10 mouse cellular contexts compared by ENCODE assay signal in the genomic region with DNA sequence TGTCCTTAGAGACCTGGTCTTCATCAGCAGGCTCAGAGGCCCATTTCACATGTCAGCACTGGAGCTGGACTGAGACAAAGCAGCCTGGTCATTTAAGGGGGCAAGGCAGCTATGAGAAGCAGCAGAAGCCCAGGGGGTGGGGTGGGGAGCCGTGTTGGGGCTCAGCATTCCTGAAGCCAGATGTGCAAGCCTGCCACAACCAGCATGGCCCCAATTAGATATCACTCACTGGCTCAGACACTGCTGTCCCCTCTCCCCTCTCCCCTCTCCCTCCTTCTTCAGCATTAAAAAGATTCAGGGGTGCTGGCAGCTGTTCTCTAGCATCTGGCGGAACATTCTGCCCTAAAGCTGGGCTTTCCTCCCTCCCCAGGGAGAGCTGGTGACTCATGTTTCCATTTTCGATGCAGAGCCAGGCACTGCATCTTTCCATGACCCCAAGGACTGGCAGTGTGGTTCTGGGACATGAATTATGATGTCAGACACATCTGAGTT. TPM values are rescaled to one million over a fixed set of nuclear protein-coding genes. Genes with fewer than 3 reads are reported as not detected.
DNase-seq lines count a peak whose midpoint lies in the region; ATAC-seq and TF ChIP-seq lines count a peak whose summit lies in the region.
"Had no signal": no experiment of that assay in that cellular context is flagged by ENCODE, and none has a peak within 500 bp of the region (broad histone marks: within the 10 kb centered on the region; RNA-seq: fewer than 3 reads in every experiment).

No protein-coding gene starts in this region.

- ATAC-seq in heart, embryonic 12.5 days (ENCODE audit: insufficient number of reproducible peaks, low FRiP score) = peak; percentile 46; the same call in 1 of the 2 replicates
- ATAC-seq: forebrain, embryonic 15.5 days had no signal

- WGBS in bone marrow, adult 2 months = 73% methylated on average over 3 of the region's 3 CpGs
- WGBS in heart, embryonic 12.5 days = 14% methylated on average over 3 of the region's 3 CpGs

- H3K4me3 ChIP-seq in bone marrow, adult 2 months (replicated peaks; ENCODE audit: control insufficient read depth, low read depth, low read length) = no peak overlapping the region
- no peak overlapping the region for H3K4me3 ChIP-seq in heart, embryonic 12.5 days
- H3K4me3 ChIP-seq: forebrain, embryonic 15.5 days; neural tube, embryonic 12.5 days had no signal

- H3K9me3 ChIP-seq in heart, embryonic 12.5 days (replicated peaks) = no peaks in the 10 kb centered on the region
- H3K9me3 ChIP-seq: forebrain, embryonic 15.5 days; neural tube, embryonic 12.5 days had no signal

- TF ChIP-seq POLR2A in bone marrow, adult 2 months (IDR thresholded peaks at IDR 0.05; ENCODE audit: borderline replicate concordance, control insufficient read depth, low read depth, low read length) = no peak

- peak overlapping the region; percentile 35; the same call in 1 of the 2 replicates for H3K9ac ChIP-seq in heart, embryonic 12.5 days
- H3K9ac ChIP-seq: forebrain, embryonic 15.5 days; neural tube, embryonic 12.5 days had no signal

- peak overlapping the region; percentile 49 for H3K27ac ChIP-seq in bone marrow, adult 2 months (ENCODE audit: control insufficient read depth, insufficient read depth, low read depth, low read length, poor library complexity)
- H3K27ac ChIP-seq in heart, embryonic 12.5 days (ENCODE audit: poor library complexity, severe bottlenecking) = peak overlapping the region; percentile 89
- H3K27ac ChIP-seq: forebrain, embryonic 15.5 days; neural tube, embryonic 12.5 days had no signal

- H3K36me3 ChIP-seq in heart, embryonic 12.5 days = no peaks in the 10 kb centered on the region
- H3K36me3 ChIP-seq: forebrain, embryonic 15.5 days; neural tube, embryonic 12.5 days had no signal

- TF ChIP-seq CTCF in bone marrow, adult 2 months (IDR thresholded peaks at IDR 0.05; ENCODE audit: control insufficient read depth, insufficient read depth, low read length) = no peak

- peak overlapping the region; percentile 34; the same call in 1 of the 2 replicates for H3K4me2 ChIP-seq in heart, embryonic 12.5 days
- H3K4me2 ChIP-seq: forebrain, embryonic 15.5 days; neural tube, embryonic 12.5 days had no signal

- H3K27me3 ChIP-seq in heart, embryonic 12.5 days (replicated peaks) = no peaks in the 10 kb centered on the region
- H3K27me3 ChIP-seq: forebrain, embryonic 15.5 days; neural tube, embryonic 12.5 days had no signal

- DNase-seq in embryo, embryonic 11 days = peak; percentile 55
- no peak for DNase-seq in embryo, embryonic 10 days (ENCODE audit: low spot score)
- peak; percentile 69 for DNase-seq in lung, postnatal 14 days
- DNase-seq in T-cell, adult 2 months (ENCODE audit: low spot score) = no peak
- no peak for DNase-seq in retina, embryonic 14.5 days (ENCODE audit: low spot score)
- DNase-seq in Muller cell, postnatal 12 days (ENCODE audit: inconsistent ontology term) = no peak

- peaks cover 11% of the 10 kb centered on the region for H3K4me1 ChIP-seq in bone marrow, adult 2 months (ENCODE audit: control insufficient read depth, insufficient read depth, low read length)
- H3K4me1 ChIP-seq in heart, embryonic 12.5 days (replicated peaks) = peaks cover 49% of the 10 kb centered on the region
- H3K4me1 ChIP-seq: forebrain, embryonic 15.5 days; neural tube, embryonic 12.5 days had no signal

RNA-seq across cellular contexts. Expression of gene Ergic1, which starts 30.7 kb away (rescaled TPM):
- polyA plus RNA-seq in bone marrow, adult 2 months (2011; ENCODE audit: insufficient read depth, insufficient read length, low replicate concordance, missing spikeins) = 9.8 and 23.4 TPM in 2 replicates
- 115 and 121 TPM in 2 replicates for polyA plus RNA-seq in heart, embryonic 12.5 days (2016; fragmentation: Nextera tagmentation; extraction: Ambion mirVana)

RNA-seq across cellular contexts. Expression of gene Dusp1, which starts 31.3 kb away (rescaled TPM):
- 26.8 and 37.7 TPM in 2 replicates for polyA plus RNA-seq in bone marrow, adult 2 months (2011; ENCODE audit: insufficient read depth, insufficient read length, low replicate concordance, missing spikeins)
- polyA plus RNA-seq in heart, embryonic 12.5 days (2016; fragmentation: Nextera tagmentation; extraction: Ambion mirVana) = 36.2 and 38.7 TPM in 2 replicates

Comparison
In these comparisons a context has a peak if more than half of its experiments do, and no peak if none do; other contexts are left out.
1. DNase-seq: peak in embryo, embryonic 11 days (single experiment) and lung, postnatal 14 days (single experiment); none in embryo, embryonic 10 days (single experiment), T-cell, adult 2 months (single experiment), retina, embryonic 14.5 days (single experiment) and Muller cell, postnatal 12 days (single experiment).